Mouse (Mus musculus) brain, embryonic 14.5 days (tissue): ENCODE results near the gene Ankrd27.

Source experiments
- CTCF ChIP-seq: fragments of 200-500 bp; IDR thresholded peaks from 2 replicates; pipeline ENCODE4 v1.5.1; 2012; ENCODE audit warnings: inconsistent platforms, mild to moderate bottlenecking, moderate library complexity, borderline replicate concordance; ENCODE audit not compliant: insufficient read depth, insufficient read length; ENCODE audit errors: extremely low read depth
- POLR2A ChIP-seq: fragments of 200-500 bp; IDR thresholded peaks from 2 replicates; pipeline ENCODE4 v1.6.1; 2012; ENCODE audit warnings: mild to moderate bottlenecking, inconsistent platforms, borderline replicate concordance; ENCODE audit not compliant: poor library complexity, insufficient read depth, insufficient read length, severe bottlenecking; ENCODE audit errors: extremely low read depth

DNA sequence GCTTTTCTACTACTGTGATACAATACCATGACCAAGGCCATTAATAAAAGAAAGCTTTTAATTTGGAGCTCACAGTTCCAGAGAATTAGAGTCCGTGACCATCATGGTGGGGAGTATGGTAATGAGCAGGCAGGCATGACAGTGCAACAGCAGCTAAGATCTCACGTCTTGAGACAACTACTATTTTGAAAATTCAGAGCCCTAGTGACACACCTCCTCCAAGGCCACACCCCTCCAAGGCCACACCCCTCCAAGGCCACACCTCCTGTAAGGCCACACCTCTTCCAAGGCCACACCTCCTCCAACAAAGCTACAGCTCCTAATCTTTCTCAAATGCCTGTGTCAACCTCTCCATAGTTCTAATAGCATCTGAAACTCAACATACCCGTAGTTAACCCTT is 63.0 kb downstream of the Ankrd27 start:
- no peak for TF ChIP-seq POLR2A
- no peak for TF ChIP-seq CTCF
